Mouse (Mus musculus): ENCODE measurements around the gene Ttc33. TPM values are rescaled to one million over a fixed set of nuclear protein-coding genes. Genes with fewer than 3 reads are reported as not detected.
"Not testable (repeated sequence)": the region's sequence is repeated elsewhere in the genome, so short reads cannot be mapped to it uniquely, and the experiment has no call there.

Gene Ttc33
- polyA plus RNA-seq, 1 experiment from 2014 or later, result 40.9 TPM

DNA sequence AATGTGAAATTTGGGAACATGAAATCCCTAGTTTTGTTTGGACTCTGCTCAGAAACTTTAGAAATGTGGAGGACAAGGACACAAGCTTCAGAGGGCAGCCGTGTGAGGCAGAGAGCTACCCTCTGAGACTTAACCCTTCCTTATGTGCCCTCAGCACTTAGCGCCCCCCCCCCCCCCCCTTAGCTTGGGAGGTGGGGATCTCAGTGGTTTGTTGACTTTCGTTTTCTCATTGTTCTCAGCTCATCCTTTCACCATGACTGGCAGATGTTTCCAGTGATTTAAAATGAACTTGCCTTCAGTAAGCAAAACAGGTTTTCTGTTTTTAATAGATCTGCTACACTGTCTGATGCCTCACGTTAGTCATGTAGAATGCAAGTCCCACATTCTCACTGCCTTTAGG is 1.8 kb downstream of the Ttc33 start:
- no peak for ATAC-seq (ENCODE audit: insufficient number of reproducible peaks, insufficient read depth, low FRiP score, low TSS enrichment, low read depth)
- peaks cover 27% of the 10 kb centered on the region; the same call in 1 of the 2 replicates for H3K36me3 ChIP-seq
- H3K27me3 ChIP-seq, result no peaks in the 10 kb centered on the region
- H3K27ac ChIP-seq, result no peak overlapping the region
- peaks cover 7% of the 10 kb centered on the region for H3K4me1 ChIP-seq (replicated peaks)
- WGBS, result 74% methylated on average over 3 of the region's 4 CpGs
- H3K4me3 ChIP-seq (replicated peaks), result no peak overlapping the region
- no peak overlapping the region for H3K4me2 ChIP-seq
- no peak overlapping the region for H3K9ac ChIP-seq (replicated peaks)
- no peaks in the 10 kb centered on the region for H3K9me3 ChIP-seq

DNA sequence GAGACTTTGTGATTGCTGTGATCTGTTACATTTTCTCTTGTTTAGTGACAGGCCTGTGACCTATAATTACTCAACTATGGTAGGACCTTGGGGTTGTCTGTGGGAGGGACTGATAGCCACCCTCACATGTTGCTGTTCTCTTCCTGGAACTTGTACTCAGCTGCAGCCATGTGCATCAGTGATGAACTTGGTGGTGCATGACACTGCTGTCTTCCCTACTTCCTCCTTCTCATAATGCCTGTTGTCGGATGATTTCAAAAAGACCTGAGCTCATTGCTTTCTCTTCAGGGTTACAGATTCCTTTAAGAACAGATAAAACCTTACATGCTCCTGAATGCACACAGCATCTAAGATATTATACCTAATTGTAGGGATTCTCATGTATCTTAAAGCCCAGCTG is 2.7 kb downstream of the Ttc33 start:
- Histone ChIP-seq H3K9ac (replicated peaks) (no peak overlapping the region), H3K27me3 (no peaks in the 10 kb centered on the region), H3K27ac (no peak overlapping the region), H3K4me3 (replicated peaks) (no peak overlapping the region), H3K4me2 (no peak overlapping the region), H3K36me3 (peaks cover 27% of the 10 kb centered on the region; the same call in 1 of the 2 replicates), H3K9me3 (no peaks in the 10 kb centered on the region), H3K4me1 (replicated peaks) (peaks cover 7% of the 10 kb centered on the region)
- ATAC-seq (ENCODE audit: insufficient number of reproducible peaks, insufficient read depth, low FRiP score, low TSS enrichment, low read depth), result no peak
- 88% methylated on average over 1 of the region's 1 CpGs for WGBS

DNA sequence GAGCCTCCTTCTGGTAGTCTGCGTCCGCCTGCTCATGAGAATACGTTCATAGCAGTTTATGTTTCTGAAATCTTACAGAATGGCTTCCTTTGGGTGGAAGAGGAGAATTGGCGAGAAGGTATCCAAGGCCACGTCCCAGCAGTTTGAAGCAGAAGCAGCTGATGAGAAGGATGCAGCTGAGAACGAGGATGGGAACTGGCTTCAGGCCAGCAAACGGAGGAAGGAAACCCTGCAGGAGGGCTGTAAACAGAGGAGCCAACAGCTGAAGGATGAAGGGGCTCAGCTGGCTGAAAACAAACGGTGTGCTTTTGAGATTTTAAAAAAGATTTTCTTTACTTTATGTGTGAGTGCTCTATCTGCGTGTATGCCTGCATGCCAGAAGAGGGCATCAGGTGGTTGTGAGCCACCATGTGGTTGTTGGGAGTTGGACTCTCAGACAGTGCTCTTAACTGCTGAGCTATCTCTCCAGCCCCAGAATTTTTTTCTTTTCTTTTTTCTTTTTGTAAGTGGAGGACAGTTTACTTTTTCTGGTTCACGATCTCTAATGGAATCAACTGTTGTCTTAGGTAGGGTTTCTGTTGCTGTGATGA is 4.3 kb downstream of the Ttc33 start:
- Histone ChIP-seq H3K4me3 (replicated peaks) (no peak overlapping the region), H3K9ac (replicated peaks) (no peak overlapping the region), H3K4me1 (replicated peaks) (peaks cover 7% of the 10 kb centered on the region), H3K4me2 (no peak overlapping the region), H3K9me3 (no peaks in the 10 kb centered on the region), H3K27me3 (no peaks in the 10 kb centered on the region), H3K27ac (no peak overlapping the region), H3K36me3 (peaks cover 30% of the 10 kb centered on the region; the same call in 1 of the 2 replicates)
- WGBS, result 75% methylated on average over 10 of the region's 10 CpGs
- ATAC-seq (ENCODE audit: insufficient number of reproducible peaks, insufficient read depth, low FRiP score, low TSS enrichment, low read depth), result no peak

GRCm38 (mm10) chr15:5193833-5194232 is 8.5 kb downstream of the Ttc33 start:
- no peak overlapping the region for H3K4me3 ChIP-seq (replicated peaks)
- H3K27me3 ChIP-seq, result no peaks in the 10 kb centered on the region
- no peaks in the 10 kb centered on the region for H3K4me1 ChIP-seq (replicated peaks)
- no peak overlapping the region for H3K4me2 ChIP-seq
- H3K36me3 ChIP-seq, result peaks cover 35% of the 10 kb centered on the region
- ATAC-seq (ENCODE audit: insufficient number of reproducible peaks, insufficient read depth, low FRiP score, low TSS enrichment, low read depth), result no peak
- WGBS, result 80% methylated on average over 3 of the region's 3 CpGs
- no peaks in the 10 kb centered on the region for H3K9me3 ChIP-seq
- no peak overlapping the region for H3K27ac ChIP-seq
- H3K9ac ChIP-seq (replicated peaks), result no peak overlapping the region

DNA sequence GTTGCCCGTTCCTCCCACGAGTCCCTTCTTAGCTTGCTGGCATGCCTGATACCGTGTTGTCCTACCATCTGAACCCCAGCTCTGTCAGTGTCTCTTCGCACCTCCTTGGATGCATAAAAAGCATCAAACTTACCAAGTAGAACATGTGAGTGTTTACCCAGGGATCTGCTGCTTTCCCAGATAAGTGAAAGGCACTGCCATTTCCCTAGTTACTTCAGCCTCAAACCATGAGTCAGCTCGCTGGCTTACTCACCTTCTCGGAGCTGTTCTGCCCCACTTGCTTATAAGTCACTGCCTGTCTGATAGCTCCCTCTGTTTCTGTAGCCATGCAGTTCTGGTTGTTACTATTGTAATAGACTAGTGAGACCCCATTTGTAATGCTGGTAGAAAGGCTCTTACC is 9.1 kb downstream of the Ttc33 start:
- H3K4me2 ChIP-seq, result no peak overlapping the region
- no peak overlapping the region for H3K4me3 ChIP-seq (replicated peaks)
- no peak overlapping the region for H3K9ac ChIP-seq (replicated peaks)
- WGBS, result 94% methylated on average over 6 of the region's 6 CpGs
- peaks cover 36% of the 10 kb centered on the region for H3K36me3 ChIP-seq
- no peak overlapping the region for H3K27ac ChIP-seq
- no peak for ATAC-seq (ENCODE audit: insufficient number of reproducible peaks, insufficient read depth, low FRiP score, low TSS enrichment, low read depth)
- no peaks in the 10 kb centered on the region for H3K27me3 ChIP-seq
- H3K4me1 ChIP-seq (replicated peaks), result no peaks in the 10 kb centered on the region
- no peaks in the 10 kb centered on the region for H3K9me3 ChIP-seq

- Histone ChIP-seq H3K9ac (replicated peaks) (no peak overlapping the region), H3K27me3 (no peaks in the 10 kb centered on the region), H3K4me2 (no peak overlapping the region), H3K36me3 (peaks cover 34% of the 10 kb centered on the region), H3K9me3 (no peaks in the 10 kb centered on the region), H3K4me1 (replicated peaks) (no peaks in the 10 kb centered on the region), H3K4me3 (replicated peaks) (no peak overlapping the region), H3K27ac (no peak overlapping the region)
- no peak for ATAC-seq (ENCODE audit: insufficient number of reproducible peaks, insufficient read depth, low FRiP score, low TSS enrichment, low read depth)
- 91% methylated on average over 9 of the region's 9 CpGs for WGBS
These were observed 9.6 kb downstream of the Ttc33 start for GRCm38 (mm10) chr15:5194931-5195330.

GRCm38 (mm10) chr15:5195987-5196514 is 10.7 kb downstream of the Ttc33 start:
- no peak for ATAC-seq (ENCODE audit: insufficient number of reproducible peaks, insufficient read depth, low FRiP score, low TSS enrichment, low read depth)
- no peaks in the 10 kb centered on the region for H3K4me1 ChIP-seq (replicated peaks)
- H3K4me3 ChIP-seq (replicated peaks), result no peak overlapping the region
- no peak overlapping the region for H3K27ac ChIP-seq
- H3K27me3 ChIP-seq, result no peaks in the 10 kb centered on the region
- H3K9me3 ChIP-seq, result no peaks in the 10 kb centered on the region
- H3K4me2 ChIP-seq, result no peak overlapping the region
- H3K9ac ChIP-seq (replicated peaks), result no peak overlapping the region
- H3K36me3 ChIP-seq, result peaks cover 27% of the 10 kb centered on the region
- 78% methylated on average over 4 of the region's 4 CpGs for WGBS

DNA sequence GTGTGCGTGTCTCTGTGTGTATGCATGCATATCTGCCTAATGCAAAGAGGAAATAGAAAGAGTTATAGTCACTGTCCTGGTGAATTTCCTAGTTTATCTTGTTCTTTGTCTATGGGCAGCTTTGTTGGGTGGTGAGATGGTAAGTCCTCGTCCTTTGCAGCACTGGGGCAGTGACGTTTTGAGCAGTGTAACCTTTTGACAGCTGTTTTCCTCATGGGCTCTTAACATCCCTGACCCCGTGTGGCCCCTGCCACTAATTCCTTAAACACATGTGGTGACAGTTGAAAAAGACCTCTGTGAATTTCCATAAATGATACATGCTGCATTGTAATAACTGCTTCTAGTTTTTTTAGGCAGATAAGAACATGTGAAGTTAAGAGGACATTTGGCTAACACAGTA is 11.4 kb downstream of the Ttc33 start:
- H3K9me3 ChIP-seq, result no peaks in the 10 kb centered on the region
- ATAC-seq (ENCODE audit: insufficient number of reproducible peaks, insufficient read depth, low FRiP score, low TSS enrichment, low read depth), result no peak
- H3K36me3 ChIP-seq, result peaks cover 21% of the 10 kb centered on the region
- H3K9ac ChIP-seq (replicated peaks), result no peak overlapping the region
- H3K27ac ChIP-seq, result no peak overlapping the region
- H3K4me3 ChIP-seq (replicated peaks), result no peak overlapping the region
- H3K4me1 ChIP-seq (replicated peaks), result no peaks in the 10 kb centered on the region
- no peak overlapping the region for H3K4me2 ChIP-seq
- 61% methylated on average over 4 of the region's 4 CpGs for WGBS
- no peaks in the 10 kb centered on the region for H3K27me3 ChIP-seq

DNA sequence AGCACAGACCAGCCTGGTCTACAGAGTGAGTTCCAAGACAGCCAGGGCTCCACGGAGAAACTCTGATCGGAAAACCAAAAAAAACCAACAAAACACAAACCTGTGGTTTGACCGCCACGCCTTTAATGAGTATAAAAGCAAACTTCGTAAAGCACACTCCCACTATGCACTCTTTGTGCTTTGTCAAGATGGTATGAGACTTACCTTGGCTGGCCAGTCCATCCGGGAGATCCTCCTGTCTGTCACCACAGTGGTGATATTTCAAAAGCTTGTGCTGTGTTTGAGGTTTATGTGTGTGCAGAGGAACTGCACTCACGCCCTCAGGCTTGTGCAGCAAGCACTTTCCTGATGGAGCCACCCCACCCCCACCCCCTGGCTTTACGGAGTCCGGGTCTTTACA is 19.9 kb downstream of the Ttc33 start:
- H3K9me3 ChIP-seq, result no peaks in the 10 kb centered on the region
- H3K27me3 ChIP-seq, result no peaks in the 10 kb centered on the region
- WGBS, result 83% methylated on average over 9 of the region's 9 CpGs
- no peak overlapping the region for H3K4me3 ChIP-seq (replicated peaks)
- H3K36me3 ChIP-seq, result peaks cover 1% of the 10 kb centered on the region; the same call in 1 of the 2 replicates
- no peak for ATAC-seq (ENCODE audit: insufficient number of reproducible peaks, insufficient read depth, low FRiP score, low TSS enrichment, low read depth)
- no peak overlapping the region for H3K4me2 ChIP-seq
- no peak overlapping the region for H3K27ac ChIP-seq
- H3K9ac ChIP-seq (replicated peaks), result no peak overlapping the region
- H3K4me1 ChIP-seq (replicated peaks), result no peaks in the 10 kb centered on the region

DNA sequence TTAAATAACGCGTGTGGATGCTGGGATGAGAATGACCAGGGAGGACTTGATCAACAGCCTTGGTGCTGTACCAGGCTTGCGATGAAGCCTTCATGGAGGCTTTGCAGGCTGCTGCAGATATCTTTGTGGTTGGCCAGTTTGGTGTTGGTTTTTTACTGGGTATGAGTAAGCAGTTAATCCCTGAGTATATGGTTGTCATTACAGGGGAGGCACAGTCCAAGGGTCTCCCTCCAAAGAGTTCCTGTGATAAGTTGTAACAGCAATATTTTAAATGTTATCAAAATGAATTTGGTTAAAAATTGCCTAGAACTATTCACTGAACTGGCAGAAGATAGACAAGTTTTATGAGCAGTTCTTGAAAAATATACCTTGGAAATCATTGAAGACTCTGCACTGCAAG is 23.8 kb downstream of the Ttc33 start:
- 91% methylated on average over 3 of the region's 3 CpGs for WGBS

GRCm38 (mm10) chr15:5220491-5220890 is 35.2 kb downstream of the Ttc33 start:
- no peak overlapping the region for H3K9ac ChIP-seq (replicated peaks)
- H3K9me3 ChIP-seq, result no peaks in the 10 kb centered on the region
- no peak overlapping the region for H3K4me3 ChIP-seq (replicated peaks)
- H3K27ac ChIP-seq, result no peak overlapping the region
- H3K36me3 ChIP-seq, result peaks cover 10% of the 10 kb centered on the region; the same call in 1 of the 2 replicates
- H3K4me1 ChIP-seq (replicated peaks), result no peaks in the 10 kb centered on the region
- H3K4me2 ChIP-seq, result no peak overlapping the region
- H3K27me3 ChIP-seq, result no peaks in the 10 kb centered on the region
- 94% methylated on average over 6 of the region's 6 CpGs for WGBS
- ATAC-seq (ENCODE audit: insufficient number of reproducible peaks, insufficient read depth, low FRiP score, low TSS enrichment, low read depth), result no peak

More for the DNA sequence above, 23.8 kb downstream of the Ttc33 start:
- no peak for ATAC-seq (ENCODE audit: insufficient number of reproducible peaks, insufficient read depth, low FRiP score, low TSS enrichment, low read depth)
- Histone ChIP-seq H3K4me1 (replicated peaks) (no peaks in the 10 kb centered on the region), H3K27me3 (no peaks in the 10 kb centered on the region), H3K4me3 (replicated peaks) (no peak overlapping the region), H3K9me3 (no peaks in the 10 kb centered on the region), H3K9ac (replicated peaks) (no peak overlapping the region), H3K4me2 (no peak overlapping the region), H3K27ac (no peak overlapping the region), H3K36me3 (peaks cover 4% of the 10 kb centered on the region; the same call in 1 of the 2 replicates)

- not testable (repeated sequence) for H3K4me1 ChIP-seq (replicated peaks); H3K4me3 ChIP-seq (replicated peaks); H3K27me3 ChIP-seq; H3K27ac ChIP-seq; H3K9me3 ChIP-seq; H3K36me3 ChIP-seq; H3K4me2 ChIP-seq; H3K9ac ChIP-seq (replicated peaks); ATAC-seq (ENCODE audit: insufficient number of reproducible peaks, insufficient read depth, low FRiP score, low TSS enrichment, low read depth)
- 83% methylated on average over 10 of the region's 10 CpGs for WGBS
These were observed 45.4 kb downstream of the Ttc33 start for GRCm38 (mm10) chr15:5230746-5231145.

Data from limb, embryonic 12.5 days (tissue).